Mouse (Mus musculus): Measurements from ENCODE around the gene Bmp5. TPM values are rescaled to one million over a fixed set of nuclear protein-coding genes. Genes with fewer than 3 reads are reported as not detected.

Bmp5 gene
- 3.1 and 3.3 TPM in 2 replicates for polyA plus RNA-seq (2012; rRNA removed)

DNA sequence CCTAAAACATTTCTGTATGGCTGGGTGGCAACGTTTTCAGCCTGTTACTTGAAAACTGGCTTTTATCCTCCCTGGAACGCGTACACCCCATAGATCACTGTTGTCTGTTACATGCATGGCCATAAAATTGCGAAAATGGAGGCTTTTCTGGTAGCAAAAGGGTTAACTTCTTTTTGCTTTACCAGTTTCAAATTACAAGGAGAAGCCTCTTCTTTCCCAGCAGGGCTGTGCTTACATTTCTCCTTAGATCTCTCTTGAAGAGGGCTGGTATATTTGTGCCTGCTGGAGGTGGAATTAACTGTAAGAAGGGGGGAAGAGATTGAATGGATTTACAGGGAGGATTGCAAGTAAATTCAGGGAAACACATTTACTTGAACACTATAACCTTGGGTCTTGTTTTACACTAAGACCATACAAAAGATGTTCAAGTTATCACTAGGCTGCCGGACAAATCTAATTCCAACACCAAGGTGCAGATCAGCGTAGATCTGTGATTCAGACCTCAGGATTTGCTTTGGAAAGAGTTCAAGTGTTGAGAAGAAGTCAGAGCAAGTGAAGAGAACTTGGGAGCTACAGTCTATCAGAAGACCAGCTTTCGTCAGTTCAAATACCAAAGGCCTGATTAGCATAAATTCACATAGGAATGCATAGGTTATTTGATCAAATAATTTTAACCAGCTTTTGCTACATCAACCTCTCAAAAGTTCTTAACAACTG lies at the start of gene Bmp5:
Bmp5 (plus strand) TSS at position 236 of the 717 bp plus-strand sequence.

Other genes with a start within 250 kb of the Bmp5 start
- 11.2 and 12.1 TPM in 2 replicates for gene Tmod3, start 215.7 kb upstream of the Bmp5 start, polyA plus RNA-seq (2012; rRNA removed)
- gene Tmod2, start 164.0 kb upstream of the Bmp5 start, polyA plus RNA-seq (2012; rRNA removed) = 0.02 and 0.05 TPM in 2 replicates
- 4.1 and 4.2 TPM in 2 replicates for gene Lysmd2, start 149.6 kb upstream of the Bmp5 start, polyA plus RNA-seq (2012; rRNA removed)
- 0.02 TPM in 1 of 2 replicates, not detected in the other for gene Scg3, start 91.3 kb upstream of the Bmp5 start, polyA plus RNA-seq (2012; rRNA removed)
- 0.30 and 0.43 TPM in 2 replicates for gene Hmgcll1, start 239.5 kb downstream of the Bmp5 start, polyA plus RNA-seq (2012; rRNA removed)